Mouse (Mus musculus) CD4-positive, CD25-positive, alpha-beta regulatory T cell, adult 2 months (primary cell): ENCODE data around the gene Zfp568.

ENCODE experiments used
- DNase-seq: peaks from one replicate; pipeline ENCODE4 v3.0.0-alpha.2; 2012; ENCODE audit warnings: low read depth, low spot score

Gene Zfp568

GRCm38 (mm10) chr7:29989031-29989430 is 5.3 kb downstream of the Zfp568 start:
- no peak for DNase-seq

- DNase-seq = no peak
Measured at GRCm38 (mm10) chr7:29992698-29993097, 8.9 kb downstream of the Zfp568 start.

GRCm38 (mm10) chr7:29993340-29993739 is 9.6 kb downstream of the Zfp568 start:
- no peak for DNase-seq

GRCm38 (mm10) chr7:29995134-29995533 is 11.4 kb downstream of the Zfp568 start:
- no peak for DNase-seq

GRCm38 (mm10) chr7:30000601-30001000 is 16.8 kb downstream of the Zfp568 start:
- no peak for DNase-seq

GRCm38 (mm10) chr7:30007601-30008000 is 23.8 kb downstream of the Zfp568 start:
- DNase-seq = no peak

- no peak for DNase-seq
Measured at GRCm38 (mm10) chr7:30008020-30008690, 24.4 kb downstream of the Zfp568 start.

- DNase-seq = no peak
Measured at GRCm38 (mm10) chr7:30009321-30010085, 25.7 kb downstream of the Zfp568 start.

- no peak for DNase-seq
Measured at GRCm38 (mm10) chr7:30010551-30011195, 26.9 kb downstream of the Zfp568 start.

GRCm38 (mm10) chr7:30012956-30013363 is 29.2 kb downstream of the Zfp568 start:
- DNase-seq = peak; percentile 69

- no peak for DNase-seq
Measured at GRCm38 (mm10) chr7:30017226-30017625, 33.5 kb downstream of the Zfp568 start.

- DNase-seq = no peak
Measured at GRCm38 (mm10) chr7:30019543-30019942, 35.8 kb downstream of the Zfp568 start.

- no peak for DNase-seq
Measured at GRCm38 (mm10) chr7:30023324-30023723, 39.6 kb downstream of the Zfp568 start.

GRCm38 (mm10) chr7:30023800-30024199 is 40.0 kb downstream of the Zfp568 start:
- no peak for DNase-seq

GRCm38 (mm10) chr7:30025358-30025757 is 41.6 kb downstream of the Zfp568 start:
- peak; percentile 26 for DNase-seq

GRCm38 (mm10) chr7:30027331-30027730 is 43.6 kb downstream of the Zfp568 start:
- DNase-seq = no peak

GRCm38 (mm10) chr7:30028572-30028971 is 44.8 kb downstream of the Zfp568 start:
- DNase-seq = no peak

- DNase-seq = no peak
Measured at GRCm38 (mm10) chr7:30030677-30031076, 46.9 kb downstream of the Zfp568 start.

- DNase-seq = no peak
Measured at GRCm38 (mm10) chr7:30031379-30031778, 47.6 kb downstream of the Zfp568 start.

- DNase-seq = no peak
Measured at GRCm38 (mm10) chr7:30034331-30034730, 50.6 kb downstream of the Zfp568 start.

- no peak for DNase-seq
Measured at GRCm38 (mm10) chr7:30044354-30044753, 60.6 kb downstream of the Zfp568 start.

- DNase-seq = no peak
Measured at GRCm38 (mm10) chr7:30048126-30048525, 64.4 kb downstream of the Zfp568 start.
